Mouse (Mus musculus) CH12.LX (cell line): ENCODE results near the gene Megf11.

Experiments used
- CTCF ChIP-seq, 2 experiments: IDR thresholded peaks in 1 of 2; conservative IDR thresholded peaks in 1 of 2; 2 replicates each; pipeline ENCODE4 v1.5.1; 2011 to 2012; ENCODE audit warnings: low read depth in 2 of 2, low read length in 2 of 2, improper control_type of control experiment in 1 of 2, inconsistent platforms in 1 of 2, mild to moderate bottlenecking in 1 of 2, moderate library complexity in 1 of 2
- MAX ChIP-seq: IDR thresholded peaks from 2 replicates; pipeline ENCODE4 v1.6.1; 2011; ENCODE audit warnings: low read length, improper control_type of control experiment
- MXI1 ChIP-seq: IDR thresholded peaks from 2 replicates; pipeline ENCODE4 v1.6.1; 2011; ENCODE audit warnings: mild to moderate bottlenecking, low read depth, low read length, improper control_type of control experiment
- ZC3H11A ChIP-seq: IDR thresholded peaks from 2 replicates; pipeline ENCODE4 v1.6.1; 2012; ENCODE audit warnings: low read depth, mild to moderate bottlenecking, inconsistent platforms, low read length, improper control_type of control experiment

- TF ChIP-seq CTCF (conservative IDR thresholded peaks at IDR 0.05 in 1 of 2, IDR thresholded peaks at IDR 0.05 in 1 of 2; ENCODE audit: low read depth in 2 of 2, low read length in 2 of 2) (no peak), MAX (no peak), ZC3H11A (no peak), MXI1 (no peak)
These were observed 44.2 kb upstream of the Megf11 start, which contains the start of gene Dis3l for GRCm38 (mm10) chr9:64341254-64341566.
